Mouse (Mus musculus): ENCODE results near the gene Dgkh.

The Dgkh gene

GRCm38 (mm10) chr14:78694121-78694520 is 38.5 kb downstream of the Dgkh start:
- ChIA-PET CTCF (interaction anchor here in 1 of 4 experiments (0.8 kb wide), 1 partner anchor 67 kb away, joined by 3 read pairs; no protein-coding TSS in a partner anchor), POLR2A (no interaction called here)

- ChIA-PET CTCF (no interaction called here), POLR2A (interaction anchor here in 1 of 4 experiments (0.5 kb wide), 1 partner anchor 23 kb away, joined by 3 read pairs; no protein-coding TSS in a partner anchor)
These were observed 40.0 kb downstream of the Dgkh start for GRCm38 (mm10) chr14:78692602-78693001.

GRCm38 (mm10) chr14:78691926-78692487 is 40.6 kb downstream of the Dgkh start:
- POLR2A ChIA-PET, result no interaction called here

GRCm38 (mm10) chr14:78690883-78691282 is 41.7 kb downstream of the Dgkh start:
- ChIA-PET POLR2A (interaction anchor here in 1 of 4 experiments (1.4 kb wide), 1 partner anchor 14 kb away, joined by 4 read pairs; no protein-coding TSS in a partner anchor), CTCF (no interaction called here)

More at GRCm38 (mm10) chr14:78691926-78692487, 40.6 kb downstream of the Dgkh start:
- CTCF ChIA-PET, result no interaction called here

GRCm38 (mm10) chr14:78690387-78690786 is 42.2 kb downstream of the Dgkh start:
- ChIA-PET POLR2A (interaction anchor here in 1 of 4 experiments (1.4 kb wide), 1 partner anchor 15 kb away, joined by 4 read pairs; no protein-coding TSS in a partner anchor), CTCF (no interaction called here)

GRCm38 (mm10) chr14:78689950-78690349 is 42.6 kb downstream of the Dgkh start:
- ChIA-PET POLR2A (interaction anchor here in 1 of 4 experiments (1.2 to 1.4 kb wide), 2 partner anchors 11 to 15 kb away, joined by 3 to 4 read pairs; no protein-coding TSS in a partner anchor), CTCF (no interaction called here)

- ChIA-PET CTCF (interaction anchor here in 2 of 4 experiments (0.6 to 1.2 kb wide), 3 partner anchors 8 to 31 kb away, joined by 3 to 4 read pairs (median 3); no protein-coding TSS in a partner anchor), POLR2A (interaction anchor here in 2 of 4 experiments (1.6 to 1.9 kb wide), 2 partner anchors 16 to 18 kb away, joined by 4 read pairs; no protein-coding TSS in a partner anchor)
These were observed 44.9 kb downstream of the Dgkh start for GRCm38 (mm10) chr14:78687716-78688115.

GRCm38 (mm10) chr14:78686701-78687100 is 45.9 kb downstream of the Dgkh start:
- CTCF ChIA-PET, result interaction anchor here in 2 of 4 experiments (0.5 to 1.2 kb wide), 2 partner anchors 9 to 164 kb away, joined by 3 read pairs; no protein-coding TSS in a partner anchor
- POLR2A ChIA-PET, result interaction anchor here in 1 of 4 experiments (1.0 to 1.6 kb wide), 2 partner anchors 11 to 17 kb away, joined by 3 to 4 read pairs; no protein-coding TSS in a partner anchor

- CTCF ChIA-PET, result interaction anchor here in 3 of 4 experiments (1.0 to 1.5 kb wide), 4 partner anchors 15 to 423 kb away, joined by 3 to 8 read pairs (median 4); no protein-coding TSS in a partner anchor
- POLR2A ChIA-PET, result interaction anchor here in 3 of 4 experiments (0.6 to 1.1 kb wide), 5 partner anchors 26 to 426 kb away, joined by 3 to 5 read pairs (median 3); no protein-coding TSS in a partner anchor
These were observed 48.4 kb downstream of the Dgkh start for GRCm38 (mm10) chr14:78684171-78684570.

GRCm38 (mm10) chr14:78678981-78679380 is 53.6 kb downstream of the Dgkh start:
- CTCF ChIA-PET, result interaction anchor here in 2 of 4 experiments (0.5 to 1.0 kb wide), 2 partner anchors 9 to 32 kb away, joined by 3 to 5 read pairs; no protein-coding TSS in a partner anchor

GRCm38 (mm10) chr14:78677852-78678588 is 54.6 kb downstream of the Dgkh start:
- ChIA-PET CTCF (interaction anchor here in 1 of 4 experiments (1.0 kb wide), 1 partner anchor 8 kb away, joined by 3 read pairs; no protein-coding TSS in a partner anchor), POLR2A (interaction anchor here in 1 of 4 experiments (0.7 kb wide), 1 partner anchor 9 kb away, joined by 3 read pairs; no protein-coding TSS in a partner anchor)

More at GRCm38 (mm10) chr14:78678981-78679380, 53.6 kb downstream of the Dgkh start:
- POLR2A ChIA-PET, result interaction anchor here in 1 of 4 experiments (0.7 kb wide), 1 partner anchor 10 kb away, joined by 3 read pairs; no protein-coding TSS in a partner anchor

GRCm38 (mm10) chr14:78676457-78676856 is 56.1 kb downstream of the Dgkh start:
- POLR2A ChIA-PET, result interaction anchor here in 1 of 4 experiments (0.9 to 1.8 kb wide), 3 partner anchors 10 to 430 kb away, joined by 3 read pairs; no protein-coding TSS in a partner anchor
- CTCF ChIA-PET, result no interaction called here

GRCm38 (mm10) chr14:78674606-78675005 is 58.0 kb downstream of the Dgkh start:
- CTCF ChIA-PET, result interaction anchor here in 2 of 4 experiments (0.5 to 2.4 kb wide), 2 partner anchors 432 to 647 kb away, joined by 3 to 6 read pairs; no protein-coding TSS in a partner anchor

GRCm38 (mm10) chr14:78669986-78670385 is 62.6 kb downstream of the Dgkh start:
- CTCF ChIA-PET, result interaction anchor here (0.6 to 3.2 kb wide), 14 partner anchors 9 to 914 kb away, joined by 3 to 11 read pairs (median 4); no protein-coding TSS in a partner anchor

More at GRCm38 (mm10) chr14:78674606-78675005, 58.0 kb downstream of the Dgkh start:
- POLR2A ChIA-PET, result interaction anchor here in 2 of 4 experiments (1.5 to 1.8 kb wide), 2 partner anchors 26 to 59 kb away, joined by 3 to 6 read pairs; no protein-coding TSS in a partner anchor

GRCm38 (mm10) chr14:78668291-78668690 is 64.3 kb downstream of the Dgkh start:
- CTCF ChIA-PET, result interaction anchor here (0.5 to 2.7 kb wide), 18 partner anchors 11 to 930 kb away, joined by 3 to 11 read pairs (median 4); no protein-coding TSS in a partner anchor
- POLR2A ChIA-PET, result interaction anchor here (0.6 to 2.7 kb wide), 8 partner anchors 11 to 475 kb away, joined by 3 to 8 read pairs (median 4); no protein-coding TSS in a partner anchor

More at GRCm38 (mm10) chr14:78669986-78670385, 62.6 kb downstream of the Dgkh start:
- POLR2A ChIA-PET, result interaction anchor here in 3 of 4 experiments (0.6 to 3.1 kb wide), 10 partner anchors 9 to 720 kb away, joined by 3 to 8 read pairs (median 4); no protein-coding TSS in a partner anchor

- ChIA-PET CTCF (interaction anchor here (0.5 to 2.7 kb wide), 16 partner anchors 11 to 523 kb away, joined by 3 to 11 read pairs (median 4); no protein-coding TSS in a partner anchor), POLR2A (interaction anchor here (0.5 to 2.7 kb wide), 8 partner anchors 11 to 476 kb away, joined by 3 to 8 read pairs (median 4); no protein-coding TSS in a partner anchor)
These were observed 64.8 kb downstream of the Dgkh start for GRCm38 (mm10) chr14:78667763-78668162.

GRCm38 (mm10) chr14:78662641-78663040 is 69.9 kb downstream of the Dgkh start:
- POLR2A ChIA-PET, result no interaction called here
- CTCF ChIA-PET, result no interaction called here

- POLR2A ChIA-PET, result interaction anchor here in 2 of 4 experiments (0.9 to 2.1 kb wide), 6 partner anchors 9 to 73 kb away, joined by 3 to 8 read pairs (median 4); no protein-coding TSS in a partner anchor
- CTCF ChIA-PET, result interaction anchor here in 1 of 4 experiments (2.1 kb wide), 1 partner anchor 9 kb away, joined by 9 read pairs; no protein-coding TSS in a partner anchor
These were observed 71.1 kb downstream of the Dgkh start for GRCm38 (mm10) chr14:78661462-78661861.
